Mouse (Mus musculus) lung, embryonic 14.5 days (tissue): ENCODE measurements around the gene Gm20481. TPM values are rescaled to one million over a fixed set of nuclear protein-coding genes. Genes with fewer than 3 reads are reported as not detected.
"Not testable (repeated sequence)": the region's sequence is repeated elsewhere in the genome, so short reads cannot be mapped to it uniquely, and the experiment has no call there.

Source experiments
- ATAC-seq: fragments of 200-750 bp; cut with Nextera tagmentation; 2 replicates; pipeline ENCODE4 v1.8.0; 2017; ENCODE audit warnings: mild to moderate bottlenecking, moderate TSS enrichment, moderate library complexity; ENCODE audit not compliant: insufficient read depth
- DNase-seq: peaks from one replicate; pipeline ENCODE4 v3.0.0-alpha.2; 2015
- H3K27ac ChIP-seq: fragments of 300-500 bp; sonication (generic); 2 replicates; pipeline ENCODE4 v1.5.1; 2014; ENCODE audit warnings: low read depth, mild to moderate bottlenecking, moderate library complexity
- H3K27me3 ChIP-seq: fragments of 300-500 bp; sonication (generic); 2 replicates; pipeline ENCODE4 v1.6.1; 2014; ENCODE audit warnings: low read length, control low read depth; ENCODE audit not compliant: insufficient read depth
- H3K36me3 ChIP-seq: fragments of 300-500 bp; sonication (generic); 2 replicates; pipeline ENCODE4 v1.6.1; 2014; ENCODE audit warnings: control low read depth; ENCODE audit not compliant: insufficient read depth
- H3K4me1 ChIP-seq: fragments of 300-500 bp; sonication (generic); 2 replicates; pipeline ENCODE4 v1.6.1; 2014; ENCODE audit warnings: antibody characterized with exemption, control low read depth; ENCODE audit not compliant: insufficient read depth
- H3K4me2 ChIP-seq: fragments of 300-500 bp; sonication (generic); 2 replicates; pipeline ENCODE4 v1.6.1; 2014; ENCODE audit warnings: mild to moderate bottlenecking
- H3K4me3 ChIP-seq: fragments of 300-500 bp; sonication (generic); 2 replicates; pipeline ENCODE4 v1.5.1; 2014; ENCODE audit warnings: low read depth, low read length
- H3K9ac ChIP-seq: fragments of 300-500 bp; sonication (generic); 2 replicates; pipeline ENCODE4 v1.6.1; 2014
- H3K9me3 ChIP-seq: fragments of 300-500 bp; sonication (generic); 2 replicates; pipeline ENCODE4 v1.6.1; 2016; ENCODE audit warnings: low read depth, low read length, control low read depth
- CTCF ChIP-seq: IDR thresholded peaks from 2 replicates; pipeline ENCODE4 v1.5.1; 2016; ENCODE audit warnings: antibody characterized with exemption, low read depth
- WGBS: fragments of 180-500 bp; shearing (Covaris S2); extraction: QIAGEN DNeasy Blood & Tissue Kit; methylation state at CpG from one replicate; pipeline ENCODE4 v1.1.7; 2014; 5-methylcytosine and 5-hydroxymethylcytosine counted together
- polyA plus RNA-seq: library from polyadenylated mRNA; unstranded; fragments of >200 nt; fragmentation: Nextera tagmentation; extraction: Ambion mirVana; gene quantifications from 2 replicates; pipeline ENCODE4 v1.2.1, GENCODE M21; 2014

Gm20481 gene
- 1.3 TPM in 1 of 2 replicates, not detected in the other for polyA plus RNA-seq

DNA sequence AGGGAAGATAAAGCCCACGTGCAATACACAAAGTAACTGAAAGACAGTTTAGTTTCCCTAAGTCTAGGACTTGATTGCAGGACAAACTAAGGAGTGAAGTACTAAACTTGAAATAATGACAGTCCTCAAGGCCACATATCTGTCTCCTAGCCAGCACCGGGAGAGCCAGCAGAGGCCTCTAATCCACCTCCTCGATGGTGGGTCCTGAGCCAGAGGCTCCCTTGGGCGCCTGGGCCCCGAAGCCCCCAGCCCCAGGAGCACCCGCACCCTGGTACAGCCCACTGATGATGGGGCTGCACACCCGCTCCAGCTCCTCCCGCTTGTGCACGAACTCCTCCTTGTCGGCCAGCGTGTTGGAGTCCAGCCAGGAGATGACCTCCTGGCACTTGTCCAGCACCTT is at the start of gene Gm20481:
TSS of gene Gm20481 (plus strand) at position 91 of the 400 bp plus-strand sequence.
- not testable (repeated sequence) for DNase-seq, H3K27ac ChIP-seq, H3K9ac ChIP-seq, H3K4me2 ChIP-seq, H3K4me3 ChIP-seq, H3K36me3 ChIP-seq, H3K4me1 ChIP-seq, H3K9me3 ChIP-seq, ATAC-seq
- H3K27me3 ChIP-seq = peaks cover 25% of the 10 kb centered on the region
- 50% methylated on average over 6 of the region's 11 CpGs for WGBS

- no peak overlapping the region for H3K4me2 ChIP-seq
- ATAC-seq (no peak), DNase-seq (no peak)
- H3K27me3 ChIP-seq = no peaks in the 10 kb centered on the region
- no peaks in the 10 kb centered on the region for H3K36me3 ChIP-seq
- H3K27ac ChIP-seq = no peak overlapping the region
- no peak overlapping the region for H3K9ac ChIP-seq
- peak; percentile 28 for TF ChIP-seq CTCF
- H3K4me1 ChIP-seq = no peaks in the 10 kb centered on the region
- H3K4me3 ChIP-seq = no peak overlapping the region
- WGBS = 41% methylated on average over 6 of the region's 6 CpGs
- no peaks in the 10 kb centered on the region for H3K9me3 ChIP-seq
Measured at GRCm38 (mm10) chr17:34922939-34923338, 46.8 kb upstream of the Gm20481 start.

DNA sequence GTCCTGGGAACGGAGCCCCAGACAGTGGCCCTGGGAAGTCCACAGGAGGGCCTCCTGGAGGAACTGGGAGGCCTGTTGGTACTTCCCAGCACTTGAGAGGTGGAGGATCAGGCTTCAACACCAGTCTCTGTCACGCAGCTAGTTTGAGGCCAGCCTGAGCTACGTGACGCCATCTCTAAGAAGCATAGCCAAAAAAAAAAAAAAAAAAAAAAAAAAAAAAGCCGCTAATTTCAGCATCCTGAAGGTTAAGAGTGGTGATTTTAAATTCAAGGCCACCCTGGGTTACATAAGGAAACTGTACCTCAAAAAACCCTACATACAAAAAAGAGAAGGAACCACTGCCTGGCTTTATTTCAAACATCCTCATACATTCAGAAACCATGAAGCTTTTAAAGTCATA is 45.5 kb upstream of the Gm20481 start:
- no peak overlapping the region for H3K4me3 ChIP-seq
- no peak overlapping the region; the same call in 1 of the 2 replicates for H3K9ac ChIP-seq
- no peak for TF ChIP-seq CTCF
- DNase-seq (no peak), ATAC-seq (no peak)
- H3K4me1 ChIP-seq = no peaks in the 10 kb centered on the region
- no peaks in the 10 kb centered on the region for H3K27me3 ChIP-seq
- 61% methylated on average over 5 of the region's 5 CpGs for WGBS
- no peaks in the 10 kb centered on the region for H3K9me3 ChIP-seq
- no peak overlapping the region for H3K27ac ChIP-seq
- no peak overlapping the region for H3K4me2 ChIP-seq
- no peaks in the 10 kb centered on the region for H3K36me3 ChIP-seq

DNA sequence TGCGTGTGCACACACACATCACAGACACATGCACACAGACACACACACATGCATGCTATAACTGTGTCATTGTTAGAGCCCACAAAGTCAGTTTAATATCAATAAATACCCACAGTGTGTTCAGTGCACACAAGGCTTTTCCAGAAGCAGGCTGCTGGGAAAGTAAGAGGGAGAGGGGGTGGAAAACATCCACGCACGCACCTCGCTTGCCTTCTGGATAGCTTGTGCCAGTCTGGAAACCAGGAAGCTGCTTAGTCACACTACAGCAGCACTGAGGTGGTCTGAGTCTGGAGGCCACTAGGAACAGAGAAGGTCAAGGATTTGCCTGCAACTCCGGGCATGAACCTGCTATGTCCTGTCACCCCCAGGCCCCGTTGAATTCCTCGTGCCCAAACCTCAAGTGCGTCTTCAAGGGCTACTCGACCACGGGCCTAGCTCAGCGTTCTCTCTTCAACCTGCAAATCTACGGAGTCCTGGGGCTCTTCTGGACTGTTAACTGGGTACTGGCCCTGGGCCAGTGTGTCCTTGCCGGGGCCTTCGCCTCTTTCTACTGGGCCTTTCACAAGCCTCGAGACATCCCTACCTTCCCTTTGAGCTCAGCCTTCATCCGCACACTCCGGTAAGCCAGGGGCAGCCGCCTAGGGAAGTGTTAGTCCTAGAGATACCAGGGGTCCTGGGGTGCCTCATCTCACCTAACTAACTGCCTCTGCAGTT is 42.2 kb upstream of the Gm20481 start:
- Histone ChIP-seq H3K27ac (no peak overlapping the region), H3K9me3 (no peaks in the 10 kb centered on the region), H3K4me2 (no peak overlapping the region), H3K9ac (no peak overlapping the region), H3K4me3 (no peak overlapping the region), H3K36me3 (no peaks in the 10 kb centered on the region), H3K27me3 (no peaks in the 10 kb centered on the region), H3K4me1 (0 out of 2 replicates have a peak, but pooled peaks cover 3% of the 10 kb centered on the region)
- no peak for TF ChIP-seq CTCF
- WGBS = 69% methylated on average over 18 of the region's 18 CpGs
- DNase-seq (no peak), ATAC-seq (no peak)

GRCm38 (mm10) chr17:34928841-34929240 is 40.9 kb upstream of the Gm20481 start:
- Histone ChIP-seq H3K27me3 (no peaks in the 10 kb centered on the region), H3K27ac (no peak overlapping the region)
- WGBS = 28% methylated on average over 4 of the region's 4 CpGs

DNA sequence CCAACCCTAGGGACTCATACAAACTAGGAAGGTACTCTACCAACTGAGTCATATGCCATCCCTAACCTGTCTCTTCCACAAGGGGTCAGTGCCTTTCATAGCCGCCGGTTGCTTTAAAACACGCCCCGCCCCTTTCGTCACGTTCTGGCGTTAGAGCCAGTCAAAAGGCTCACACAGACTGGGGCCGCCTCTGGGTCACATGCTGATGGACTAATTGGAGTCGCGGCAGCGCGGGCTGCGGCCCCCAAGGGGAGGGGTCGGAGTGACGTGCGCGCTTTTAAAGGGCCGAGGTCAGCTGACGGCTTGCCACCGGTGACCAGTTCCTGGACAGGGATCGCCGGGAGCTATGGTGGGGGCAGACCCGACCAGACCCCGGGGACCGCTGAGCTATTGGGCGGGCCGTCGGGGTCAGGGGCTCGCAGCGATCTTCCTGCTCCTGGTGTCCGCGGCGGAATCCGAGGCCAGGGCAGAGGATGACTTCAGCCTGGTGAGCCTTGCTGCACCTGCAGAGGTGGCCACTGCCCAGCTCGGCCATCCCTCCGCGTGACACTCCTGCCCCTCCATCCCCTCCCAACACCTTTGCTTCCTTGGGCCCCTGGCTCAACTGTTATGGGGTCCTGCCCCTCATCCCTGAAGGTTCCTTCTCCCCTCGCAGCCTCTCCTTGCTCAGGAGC is 38.5 kb upstream of the Gm20481 start, which contains the start of gene Neu1:
TSS of gene Neu1 (plus strand) at position 193 of the 674 bp plus-strand sequence.
- Histone ChIP-seq H3K27ac (peak within 1 kb of the TSS; percentile 9; the same call in 1 of the 2 replicates), H3K9ac (peak within 1 kb of the TSS; percentile 69), H3K4me1 (0 out of 2 replicates have a peak, but pooled peaks cover 3% of the 10 kb centered on the region), H3K4me2 (peak within 1 kb of the TSS; percentile 98), H3K4me3 (peak within 1 kb of the TSS; percentile 62), H3K36me3 (peaks cover 4% of the 10 kb centered on the region; the same call in 1 of the 2 replicates), H3K9me3 (no peaks in the 10 kb centered on the region), H3K27me3 (no peaks in the 10 kb centered on the region)
- WGBS = under 1% methylated on average over 38 of the region's 38 CpGs
- ATAC-seq = peak; percentile 97
- peak; percentile 99 for DNase-seq
- peak; percentile 79 for TF ChIP-seq CTCF

More at GRCm38 (mm10) chr17:34928841-34929240, 40.9 kb upstream of the Gm20481 start:
- Histone ChIP-seq H3K4me2 (no peak overlapping the region), H3K9me3 (no peaks in the 10 kb centered on the region), H3K4me3 (no peak overlapping the region), H3K9ac (no peak overlapping the region; the same call in 1 of the 2 replicates), H3K4me1 (0 out of 2 replicates have a peak, but pooled peaks cover 3% of the 10 kb centered on the region), H3K36me3 (no peaks in the 10 kb centered on the region)
- no peak for TF ChIP-seq CTCF
- DNase-seq = no peak
- no peak for ATAC-seq

- 7% methylated on average over 14 of the region's 14 CpGs for WGBS
- 0 out of 2 replicates have a peak, but pooled peaks cover 3% of the 10 kb centered on the region for H3K4me1 ChIP-seq
- peak overlapping the region; percentile 62 for H3K4me3 ChIP-seq
Measured at GRCm38 (mm10) chr17:34931735-34932098, 38.0 kb upstream of the Gm20481 start.

More at GRCm38 (mm10) chr17:34931735-34932098, 38.0 kb upstream of the Gm20481 start:
- H3K9me3 ChIP-seq = no peaks in the 10 kb centered on the region
- peak overlapping the region; percentile 9; the same call in 1 of the 2 replicates for H3K27ac ChIP-seq
- H3K27me3 ChIP-seq = no peaks in the 10 kb centered on the region
- DNase-seq (peak; percentile 24), ATAC-seq (peak; percentile 26; the same call in 1 of the 2 replicates)
- peak overlapping the region; percentile 98 for H3K4me2 ChIP-seq
- H3K9ac ChIP-seq = peak overlapping the region; percentile 69
- no peak for TF ChIP-seq CTCF
- H3K36me3 ChIP-seq = peaks cover 4% of the 10 kb centered on the region; the same call in 1 of the 2 replicates
